Mouse (Mus musculus) cortical plate, adult 2 months (tissue): ENCODE data around the gene Epha10.

ENCODE experiments used
- CTCF ChIP-seq: fragments of 200-500 bp; IDR thresholded peaks from 2 replicates; pipeline ENCODE4 v1.5.1; 2011; ENCODE audit warnings: mild to moderate bottlenecking, control low read depth, low read length; ENCODE audit not compliant: insufficient read depth; ENCODE audit errors: extremely low read depth
- POLR2A ChIP-seq: fragments of 200-500 bp; IDR thresholded peaks from 2 replicates; pipeline ENCODE4 v1.6.1; 2011; ENCODE audit warnings: mild to moderate bottlenecking, low read length, control low read depth; ENCODE audit not compliant: insufficient read depth; ENCODE audit errors: extremely low read depth

DNA sequence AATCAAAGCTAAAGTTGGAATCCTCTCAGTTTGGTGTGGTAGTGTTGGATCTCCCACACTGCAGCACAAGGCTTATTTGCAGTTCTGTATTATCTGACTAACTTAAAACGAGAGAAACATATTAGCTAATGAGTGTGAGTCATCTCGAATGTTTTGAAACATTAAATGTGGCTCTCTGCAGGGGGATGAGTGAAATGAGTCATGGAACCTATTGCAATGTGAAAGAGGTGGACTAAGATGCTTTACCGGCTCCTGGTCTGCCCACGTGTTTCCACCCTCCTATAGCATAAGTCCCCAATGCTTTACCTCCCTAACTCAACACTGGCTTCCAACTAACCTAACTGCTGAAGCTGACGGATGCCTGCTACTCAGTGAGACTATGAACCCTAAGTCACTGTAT, 47.4 kb downstream of the Epha10 start:
- TF ChIP-seq CTCF = no peak
- no peak for TF ChIP-seq POLR2A
